Mouse (Mus musculus): ENCODE results near the gene C1qtnf4.

- no peak for TF ChIP-seq E2F4 (IDR thresholded peaks at IDR 0.05; ENCODE audit: borderline replicate concordance, low read depth, low read length)
- TF ChIP-seq MAZ (IDR thresholded peaks at IDR 0.05; ENCODE audit: low read depth, low read length), result no peak
- no peak for TF ChIP-seq SIN3A (IDR thresholded peaks at IDR 0.05; ENCODE audit: low read length)
- no peak for TF ChIP-seq ZC3H11A (IDR thresholded peaks at IDR 0.05; ENCODE audit: low read depth, low read length)
- no peak for TF ChIP-seq USF2 (IDR thresholded peaks at IDR 0.05; ENCODE audit: borderline replicate concordance in 1 of 2, insufficient read depth in 1 of 2, low read depth in 1 of 2, low read length in 2 of 2)
- TF ChIP-seq CTCF (IDR thresholded peaks at IDR 0.05 in 2 of 3, conservative IDR thresholded peaks at IDR 0.05 in 1 of 3; ENCODE audit: control insufficient read depth in 1 of 3, insufficient read depth in 1 of 3, low read depth in 2 of 3, low read length in 3 of 3, poor library complexity in 1 of 3, severe bottlenecking in 1 of 3), result no peak
- TF ChIP-seq POLR2A (IDR thresholded peaks at IDR 0.05; ENCODE audit: control insufficient read depth in 1 of 2, insufficient read depth in 1 of 2, low read depth in 1 of 2, low read length in 2 of 2, poor library complexity in 1 of 2), result no peak
Measured at GRCm38 (mm10) chr2:90846171-90846570, 39.5 kb upstream of the C1qtnf4 start.

Data from MEL (cell line).